Mouse (Mus musculus) thymus, adult 18-20 months (tissue): ENCODE data around the gene Tcap.
A peak's percentile ranks its signal among the peaks of the same experiment; 100 is the strongest.

Source experiments
- DNase-seq, 2 experiments: peaks; one replicate each; pipeline ENCODE4 v3.0.0; 2022; ENCODE audit warnings: mixed read lengths in 2 of 2

The Tcap gene

GRCm38 (mm10) chr11:98355732-98356299 lies 27.8 kb upstream of the Tcap start:
- DNase-seq = peak in 1 of 2 experiments; percentile 52

GRCm38 (mm10) chr11:98356625-98357394 lies 26.8 kb upstream of the Tcap start:
- DNase-seq = no peak

GRCm38 (mm10) chr11:98357396-98358160 lies 26.0 kb upstream of the Tcap start:
- no peak for DNase-seq

GRCm38 (mm10) chr11:98358161-98359083 lies 25.2 kb upstream of the Tcap start, which contains the start of gene Stard3:
Gene Stard3 (plus strand): TSS chr11:98358368.
- DNase-seq = peak; percentile 83 to 89

GRCm38 (mm10) chr11:98360866-98361521 lies 22.6 kb upstream of the Tcap start:
- no peak for DNase-seq

- DNase-seq = no peak
Observed at GRCm38 (mm10) chr11:98363817-98364216, 19.8 kb upstream of the Tcap start.

GRCm38 (mm10) chr11:98364410-98364809 lies 19.2 kb upstream of the Tcap start:
- DNase-seq = no peak

- peak in 1 of 2 experiments; percentile 37 for DNase-seq
Observed at GRCm38 (mm10) chr11:98366290-98366689, 17.3 kb upstream of the Tcap start.

GRCm38 (mm10) chr11:98367171-98367862 lies 16.3 kb upstream of the Tcap start:
- DNase-seq = peak; percentile 34 to 41

GRCm38 (mm10) chr11:98367863-98368186 lies 15.8 kb upstream of the Tcap start:
- DNase-seq = no peak

- no peak for DNase-seq
Observed at GRCm38 (mm10) chr11:98369337-98369736, 14.3 kb upstream of the Tcap start.

GRCm38 (mm10) chr11:98370588-98370987 lies 13.0 kb upstream of the Tcap start:
- no peak for DNase-seq

GRCm38 (mm10) chr11:98371556-98372240 lies 11.9 kb upstream of the Tcap start:
- DNase-seq = no peak

GRCm38 (mm10) chr11:98372406-98372805 lies 11.2 kb upstream of the Tcap start:
- no peak for DNase-seq

GRCm38 (mm10) chr11:98373244-98373643 lies 10.4 kb upstream of the Tcap start:
- DNase-seq = no peak

GRCm38 (mm10) chr11:98374266-98374665 lies 9.3 kb upstream of the Tcap start:
- DNase-seq = no peak

- DNase-seq = no peak
Observed at GRCm38 (mm10) chr11:98376756-98377155, 6.9 kb upstream of the Tcap start.

GRCm38 (mm10) chr11:98377787-98378186 lies 5.8 kb upstream of the Tcap start:
- no peak for DNase-seq

GRCm38 (mm10) chr11:98379379-98379778 lies 4.2 kb upstream of the Tcap start:
- DNase-seq = no peak

GRCm38 (mm10) chr11:98380106-98380505 lies 3.5 kb upstream of the Tcap start:
- no peak for DNase-seq

GRCm38 (mm10) chr11:98381651-98382050 lies 2.0 kb upstream of the Tcap start:
- DNase-seq = no peak
